Mouse (Mus musculus) kidney, postnatal 14 days (tissue): Measurements from ENCODE around the gene Adam22.
A peak's percentile ranks its signal among the peaks of the same experiment; 100 is the strongest.
"Not testable (repeated sequence)": the region's sequence is repeated elsewhere in the genome, so short reads cannot be mapped to it uniquely, and the experiment has no call there.

Source experiments
- DNase-seq: peaks from one replicate; pipeline ENCODE4 v3.0.0; 2022; ENCODE audit warnings: mixed read lengths

The Adam22 gene

GRCm38 (mm10) chr5:8053827-8054226 is 314.1 kb downstream of the Adam22 start:
- DNase-seq, result no peak

- peak; percentile 67 for DNase-seq
Measured at GRCm38 (mm10) chr5:8045855-8046254, 322.1 kb downstream of the Adam22 start, which contains the start of gene Sri. TSS of gene Sri (plus strand) at chr5:8046078.

GRCm38 (mm10) chr5:8034596-8034995 is 333.4 kb downstream of the Adam22 start:
- not testable (repeated sequence) for DNase-seq
